Mouse (Mus musculus): ENCODE data around the gene Gm10320.

Gm10320 gene

DNA sequence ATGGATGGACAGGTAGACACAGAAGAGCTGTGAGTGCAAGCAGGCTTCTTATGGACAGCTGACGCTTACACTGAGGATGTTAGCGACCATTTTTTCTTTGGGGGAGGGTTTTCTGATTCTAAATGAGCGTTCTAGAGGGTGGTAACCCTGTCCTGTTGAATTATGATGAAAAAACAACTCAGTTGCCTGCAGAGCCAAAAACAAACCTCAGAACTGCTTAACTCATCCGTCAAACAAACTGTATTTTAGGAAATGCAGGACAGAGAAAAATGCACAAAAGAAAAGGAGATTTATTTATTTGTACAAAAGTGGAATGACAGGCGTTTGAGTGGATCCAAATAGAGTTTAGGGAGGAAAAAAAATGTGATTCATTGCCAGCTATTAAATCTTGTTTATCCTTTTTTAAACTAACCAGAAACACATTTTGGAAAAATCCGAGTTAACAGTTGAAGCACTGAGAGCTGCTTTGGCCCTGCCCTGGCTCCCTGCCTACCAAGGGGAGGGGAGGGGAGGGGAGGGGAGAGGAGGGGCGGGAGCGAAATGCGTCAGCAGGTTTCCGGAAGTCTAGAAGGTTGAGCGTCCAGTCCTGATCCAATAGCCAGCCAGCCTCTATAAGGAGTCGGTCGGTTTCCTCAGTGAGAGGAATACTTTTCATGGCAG lies 51.4 kb downstream of the Gm10320 start:
- CTCF ChIA-PET, result interaction anchor here in 1 of 4 experiments (0.5 kb wide), 1 partner anchor 156 kb away, joined by 3 read pairs; no protein-coding TSS in a partner anchor
- POLR2A ChIA-PET, result interaction anchor here in 2 of 4 experiments (0.6 to 1.1 kb wide), 2 partner anchors 10 to 12 kb away, joined by 3 to 4 read pairs; no protein-coding TSS in a partner anchor
